Mouse (Mus musculus): ENCODE measurements around the gene 4930426L09Rik.

DNA sequence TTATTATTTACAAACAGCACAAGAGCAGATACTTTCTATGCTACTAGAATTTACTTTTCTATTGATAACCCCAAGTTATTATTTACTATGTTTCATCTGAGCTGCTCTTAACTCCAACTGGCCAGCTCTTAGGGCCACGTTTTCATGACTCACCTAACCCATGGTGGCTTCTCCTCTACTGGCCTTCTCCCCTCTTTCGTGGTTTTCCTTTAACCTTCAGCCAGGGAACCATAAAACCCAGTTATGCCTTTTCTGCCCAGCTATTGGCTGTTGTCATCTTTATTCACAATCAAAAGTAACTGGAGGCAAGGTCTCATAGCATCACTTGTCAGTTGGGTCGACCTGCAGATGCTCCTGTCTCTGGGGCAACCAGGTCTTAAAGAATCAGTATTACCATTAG, 12.6 kb upstream of the 4930426L09Rik start:
- TF ChIP-seq CTCF (IDR thresholded peaks at IDR 0.05; ENCODE audit: low read depth): no peak
- no peak for TF ChIP-seq EP300 (optimal IDR thresholded peaks at IDR 0.05)

Measured in stomach, postnatal 0 days (tissue).